Mouse (Mus musculus): Measurements from ENCODE around the gene Cdkn2aip.

Cdkn2aip gene

GRCm38 (mm10) chr8:47718641-47719040 lies 4.9 kb upstream of the Cdkn2aip start:
- CTCF ChIA-PET, result interaction anchor here (0.5 to 1.2 kb wide), 6 partner anchors 9 to 499 kb away, joined by 3 to 5 read pairs (median 4); no protein-coding TSS in a partner anchor
- POLR2A ChIA-PET, result interaction anchor here in 3 of 4 experiments (0.6 to 1.6 kb wide), 8 partner anchors 8 to 115 kb away, joined by 3 to 7 read pairs (median 4); partner anchors contain the start of gene Ing2 (in 2 of the 3)

GRCm38 (mm10) chr8:47713171-47713663 lies 515 bp downstream of the Cdkn2aip start:
- CTCF ChIA-PET, result no interaction called here
- POLR2A ChIA-PET, result interaction anchor here in 3 of 4 experiments (0.7 to 2.8 kb wide), 11 partner anchors 10 to 277 kb away, joined by 3 to 15 read pairs (median 4); partner anchors contain the start of gene Wwc2 (in 1 of the 3)

- CTCF ChIA-PET, result interaction anchor here in 1 of 4 experiments (0.9 kb wide), 1 partner anchor 22 kb away, joined by 3 read pairs; no protein-coding TSS in a partner anchor
- POLR2A ChIA-PET, result interaction anchor here in 2 of 4 experiments (1.0 to 2.1 kb wide), 11 partner anchors 10 to 267 kb away, joined by 3 to 8 read pairs (median 5); partner anchors contain the start of gene Ing2 (in 2 of the 2)
Observed at GRCm38 (mm10) chr8:47708106-47708505, 5.6 kb downstream of the Cdkn2aip start.

- POLR2A ChIA-PET, result interaction anchor here in 2 of 4 experiments (0.6 to 1.8 kb wide), 4 partner anchors 21 to 56 kb away, joined by 3 to 5 read pairs (median 4); partner anchors contain the start of gene Ing2 (in 1 of the 2)
- CTCF ChIA-PET, result interaction anchor here in 1 of 4 experiments (0.6 kb wide), 1 partner anchor 21 kb away, joined by 7 read pairs; no protein-coding TSS in a partner anchor
Observed at GRCm38 (mm10) chr8:47706746-47707145, 7.0 kb downstream of the Cdkn2aip start.

GRCm38 (mm10) chr8:47702333-47702732 lies 11.4 kb downstream of the Cdkn2aip start:
- CTCF ChIA-PET, result interaction anchor here in 1 of 4 experiments (1.8 kb wide), 1 partner anchor 11 kb away, joined by 5 read pairs; no protein-coding TSS in a partner anchor
- POLR2A ChIA-PET, result interaction anchor here in 1 of 4 experiments (0.9 kb wide), 1 partner anchor 12 kb away, joined by 3 read pairs; no protein-coding TSS in a partner anchor

GRCm38 (mm10) chr8:47697696-47698095 lies 16.0 kb downstream of the Cdkn2aip start:
- ChIA-PET POLR2A (interaction anchor here in 1 of 4 experiments (1.3 to 1.4 kb wide), 3 partner anchors 11 to 45 kb away, joined by 3 to 7 read pairs (median 4); no protein-coding TSS in a partner anchor), CTCF (no interaction called here)

- POLR2A ChIA-PET, result interaction anchor here in 2 of 4 experiments (0.6 to 1.4 kb wide), 5 partner anchors 12 to 48 kb away, joined by 3 to 6 read pairs (median 4); partner anchors contain the start of gene Ing2 (in 1 of the 2)
Observed at GRCm38 (mm10) chr8:47695431-47696105, 18.2 kb downstream of the Cdkn2aip start.

GRCm38 (mm10) chr8:47693119-47693518 lies 20.6 kb downstream of the Cdkn2aip start:
- ChIA-PET POLR2A (no interaction called here), CTCF (interaction anchor here in 1 of 4 experiments (0.6 kb wide), 1 partner anchor 71 kb away, joined by 4 read pairs; no protein-coding TSS in a partner anchor)

More at GRCm38 (mm10) chr8:47695431-47696105, 18.2 kb downstream of the Cdkn2aip start:
- CTCF ChIA-PET, result interaction anchor here in 1 of 4 experiments (1.3 kb wide), 1 partner anchor 16 kb away, joined by 3 read pairs; no protein-coding TSS in a partner anchor

GRCm38 (mm10) chr8:47691831-47692230 lies 21.9 kb downstream of the Cdkn2aip start:
- POLR2A ChIA-PET, result interaction anchor here in 3 of 4 experiments (0.9 to 4.6 kb wide), 5 partner anchors 9 to 61 kb away, joined by 3 to 43 read pairs (median 3); partner anchors contain the start of gene Ing2 (in 2 of the 3)
- CTCF ChIA-PET, result interaction anchor here in 3 of 4 experiments (0.6 to 1.6 kb wide), 10 partner anchors 10 to 1428 kb away, joined by 3 to 8 read pairs (median 4); no protein-coding TSS in a partner anchor

GRCm38 (mm10) chr8:47691303-47691702 lies 22.4 kb downstream of the Cdkn2aip start:
- POLR2A ChIA-PET, result interaction anchor here in 3 of 4 experiments (0.7 to 4.6 kb wide), 6 partner anchors 10 to 1242 kb away, joined by 3 to 43 read pairs (median 4); partner anchors contain the start of gene Ing2 (in 2 of the 3)

GRCm38 (mm10) chr8:47690674-47691078 lies 23.1 kb downstream of the Cdkn2aip start:
- CTCF ChIA-PET, result interaction anchor here in 1 of 4 experiments (0.7 to 1.6 kb wide), 2 partner anchors 11 to 27 kb away, joined by 3 to 5 read pairs; no protein-coding TSS in a partner anchor

More at GRCm38 (mm10) chr8:47691303-47691702, 22.4 kb downstream of the Cdkn2aip start:
- CTCF ChIA-PET, result interaction anchor here in 3 of 4 experiments (0.7 to 1.6 kb wide), 7 partner anchors 10 to 1014 kb away, joined by 3 to 5 read pairs (median 4); no protein-coding TSS in a partner anchor

GRCm38 (mm10) chr8:47689704-47690326 lies 23.9 kb downstream of the Cdkn2aip start:
- ChIA-PET POLR2A (interaction anchor here in 2 of 4 experiments (0.9 to 4.6 kb wide), 4 partner anchors 10 to 285 kb away, joined by 4 to 43 read pairs (median 8); partner anchors contain the start of gene Ing2 (in 1 of the 2)), CTCF (interaction anchor here (0.5 to 1.7 kb wide), 14 partner anchors 10 to 407 kb away, joined by 3 to 8 read pairs (median 4); no protein-coding TSS in a partner anchor)

More at GRCm38 (mm10) chr8:47690674-47691078, 23.1 kb downstream of the Cdkn2aip start:
- POLR2A ChIA-PET, result interaction anchor here in 2 of 4 experiments (0.7 to 4.6 kb wide), 6 partner anchors 11 to 1241 kb away, joined by 3 to 43 read pairs (median 4); partner anchors contain the start of gene Ing2 (in 2 of the 2)

- POLR2A ChIA-PET, result interaction anchor here (0.5 to 4.8 kb wide), 7 partner anchors 9 to 305 kb away, joined by 3 to 50 read pairs (median 3); partner anchors contain the start of gene Ing2 (in 3 of the 4)
- CTCF ChIA-PET, result interaction anchor here in 3 of 4 experiments (0.7 to 1.0 kb wide), 3 partner anchors 10 to 59 kb away, joined by 3 to 6 read pairs (median 4); no protein-coding TSS in a partner anchor
Observed at GRCm38 (mm10) chr8:47684441-47684840, 29.3 kb downstream of the Cdkn2aip start.

GRCm38 (mm10) chr8:47683994-47684393 lies 29.7 kb downstream of the Cdkn2aip start:
- ChIA-PET CTCF (no interaction called here), POLR2A (interaction anchor here in 3 of 4 experiments (0.5 to 4.8 kb wide), 7 partner anchors 8 to 306 kb away, joined by 3 to 50 read pairs (median 4); partner anchors contain the start of gene Ing2 (in 3 of the 3))

- ChIA-PET POLR2A (interaction anchor here in 1 of 4 experiments (1.4 to 1.5 kb wide), 2 partner anchors 8 to 28 kb away, joined by 3 to 4 read pairs; no protein-coding TSS in a partner anchor), CTCF (interaction anchor here in 1 of 4 experiments (1.0 kb wide), 1 partner anchor 9 kb away, joined by 4 read pairs; no protein-coding TSS in a partner anchor)
Observed at GRCm38 (mm10) chr8:47680306-47680705, 33.4 kb downstream of the Cdkn2aip start.

- POLR2A ChIA-PET, result interaction anchor here in 2 of 4 experiments (0.5 to 1.5 kb wide), 4 partner anchors 10 to 197 kb away, joined by 3 to 5 read pairs (median 4); no protein-coding TSS in a partner anchor
- CTCF ChIA-PET, result interaction anchor here in 2 of 4 experiments (0.6 to 1.0 kb wide), 2 partner anchors 10 to 16 kb away, joined by 3 to 4 read pairs; no protein-coding TSS in a partner anchor
Observed at GRCm38 (mm10) chr8:47679603-47680002, 34.1 kb downstream of the Cdkn2aip start.

- POLR2A ChIA-PET, result interaction anchor here (0.6 to 5.9 kb wide), 38 partner anchors 8 to 867 kb away, joined by 3 to 50 read pairs (median 4); partner anchors contain the start of genes Wwc2 (in 2 of the 4) and Cdkn2aip (in 1 of the 4)
- CTCF ChIA-PET, result interaction anchor here in 2 of 4 experiments (0.5 to 1.8 kb wide), 4 partner anchors 10 to 123 kb away, joined by 3 to 8 read pairs (median 4); no protein-coding TSS in a partner anchor
Observed at GRCm38 (mm10) chr8:47676631-47677030, 37.1 kb downstream of the Cdkn2aip start.
